Mouse (Mus musculus) heart, embryonic 16.5 days (tissue): ENCODE data around the gene Lrp1. TPM values are rescaled to one million over a fixed set of nuclear protein-coding genes. Genes with fewer than 3 reads are reported as not detected.

Experiments
- ATAC-seq: fragments of 200-750 bp; cut with Nextera tagmentation; replicated peaks from 2 replicates; pipeline ENCODE4 v1.8.0; 2017; ENCODE audit warnings: moderate number of reproducible peaks; ENCODE audit not compliant: insufficient read depth, low FRiP score; ENCODE audit errors: extremely low read depth
- H3K27ac ChIP-seq: fragments of 300-500 bp; sonication (generic); 2 replicates; pipeline ENCODE4 v1.5.1; 2014; ENCODE audit warnings: mild to moderate bottlenecking, low read length, control low read depth, moderate library complexity
- H3K27me3 ChIP-seq: fragments of 300-500 bp; sonication (generic); 2 replicates; pipeline ENCODE4 v1.6.1; 2014; ENCODE audit warnings: low read length, mixed read lengths; ENCODE audit not compliant: control insufficient read depth, insufficient read depth
- H3K36me3 ChIP-seq: fragments of 300-500 bp; sonication (generic); 2 replicates; pipeline ENCODE4 v1.6.1; 2014; ENCODE audit not compliant: control insufficient read depth, insufficient read depth
- H3K4me1 ChIP-seq: fragments of 300-500 bp; sonication (generic); 2 replicates; pipeline ENCODE4 v1.6.1; 2014; ENCODE audit warnings: low read length, mixed read lengths; ENCODE audit not compliant: control insufficient read depth, insufficient read depth
- H3K4me2 ChIP-seq: fragments of 300-500 bp; sonication (generic); 2 replicates; pipeline ENCODE4 v1.6.1; 2014; ENCODE audit warnings: low read depth, mild to moderate bottlenecking, control low read depth, low read length
- H3K4me3 ChIP-seq: fragments of 300-500 bp; sonication (generic); 2 replicates; pipeline ENCODE4 v1.5.1; 2014; ENCODE audit warnings: mild to moderate bottlenecking, control low read depth, low read length
- H3K9ac ChIP-seq: fragments of 300-500 bp; sonication (generic); 2 replicates; pipeline ENCODE4 v1.6.1; 2014; ENCODE audit warnings: low read length, control low read depth
- H3K9me3 ChIP-seq: fragments of 300-500 bp; sonication (generic); replicated peaks from 2 replicates; pipeline ENCODE4 v1.6.1; 2016; ENCODE audit warnings: low read length; ENCODE audit not compliant: control insufficient read depth
- WGBS: fragments of 180-500 bp; shearing (Covaris S2); extraction: QIAGEN DNeasy Blood & Tissue Kit; methylation state at CpG from one replicate; pipeline ENCODE4 v1.1.7; 2014; 5-methylcytosine and 5-hydroxymethylcytosine counted together
- polyA plus RNA-seq: library from polyadenylated mRNA; unstranded; fragments of >200 nt; fragmentation: Nextera tagmentation; extraction: Ambion mirVana; gene quantifications from 2 replicates; pipeline ENCODE4 v1.2.1, GENCODE M21; 2015

Gene Lrp1
- 33.4 and 34.4 TPM in 2 replicates for polyA plus RNA-seq

- 3% methylated on average over 30 of the region's 32 CpGs for WGBS
- H3K9me3 ChIP-seq, result no peaks in the 10 kb centered on the region; the same call in 1 of the 2 replicates
- no peaks in the 10 kb centered on the region for H3K36me3 ChIP-seq
- no peaks in the 10 kb centered on the region for H3K27me3 ChIP-seq
- peak within 1 kb of the TSS; percentile 62 for H3K4me3 ChIP-seq
- peak within 1 kb of the TSS; percentile 78 for H3K4me2 ChIP-seq
- ATAC-seq, result peak; percentile 24
- peaks cover 25% of the 10 kb centered on the region for H3K4me1 ChIP-seq
- peak within 1 kb of the TSS; percentile 82 for H3K27ac ChIP-seq
- H3K9ac ChIP-seq, result peak within 1 kb of the TSS; percentile 77
Measured at GRCm38 (mm10) chr10:127620406-127621190, at the start of gene Lrp1. TSS of gene Lrp1 (minus strand) at chr10:127621148.

- Histone ChIP-seq H3K9ac (no peak overlapping the region), H3K27me3 (no peaks in the 10 kb centered on the region), H3K27ac (no peak overlapping the region), H3K4me3 (no peak overlapping the region), H3K4me1 (peaks cover 27% of the 10 kb centered on the region), H3K36me3 (no peaks in the 10 kb centered on the region), H3K4me2 (no peak overlapping the region), H3K9me3 (no peaks in the 10 kb centered on the region)
- WGBS, result 72% methylated on average over 2 of the region's 2 CpGs
- ATAC-seq, result no peak
Measured at GRCm38 (mm10) chr10:127670185-127670584, 49.2 kb upstream of the Lrp1 start.

- no peaks in the 10 kb centered on the region for H3K9me3 ChIP-seq
- ATAC-seq, result no peak
- WGBS, result 9% methylated on average over 7 of the region's 7 CpGs
- H3K4me1 ChIP-seq, result peaks cover 35% of the 10 kb centered on the region
- H3K9ac ChIP-seq, result peak overlapping the region; percentile 58
- peak overlapping the region; percentile 82 for H3K4me3 ChIP-seq
- H3K36me3 ChIP-seq, result peaks cover 5% of the 10 kb centered on the region; the same call in 1 of the 2 replicates
- H3K4me2 ChIP-seq, result peak overlapping the region; percentile 90
- no peaks in the 10 kb centered on the region for H3K27me3 ChIP-seq
- H3K27ac ChIP-seq, result peak overlapping the region; percentile 99
Measured at GRCm38 (mm10) chr10:127669170-127669569, 48.2 kb upstream of the Lrp1 start.

DNA sequence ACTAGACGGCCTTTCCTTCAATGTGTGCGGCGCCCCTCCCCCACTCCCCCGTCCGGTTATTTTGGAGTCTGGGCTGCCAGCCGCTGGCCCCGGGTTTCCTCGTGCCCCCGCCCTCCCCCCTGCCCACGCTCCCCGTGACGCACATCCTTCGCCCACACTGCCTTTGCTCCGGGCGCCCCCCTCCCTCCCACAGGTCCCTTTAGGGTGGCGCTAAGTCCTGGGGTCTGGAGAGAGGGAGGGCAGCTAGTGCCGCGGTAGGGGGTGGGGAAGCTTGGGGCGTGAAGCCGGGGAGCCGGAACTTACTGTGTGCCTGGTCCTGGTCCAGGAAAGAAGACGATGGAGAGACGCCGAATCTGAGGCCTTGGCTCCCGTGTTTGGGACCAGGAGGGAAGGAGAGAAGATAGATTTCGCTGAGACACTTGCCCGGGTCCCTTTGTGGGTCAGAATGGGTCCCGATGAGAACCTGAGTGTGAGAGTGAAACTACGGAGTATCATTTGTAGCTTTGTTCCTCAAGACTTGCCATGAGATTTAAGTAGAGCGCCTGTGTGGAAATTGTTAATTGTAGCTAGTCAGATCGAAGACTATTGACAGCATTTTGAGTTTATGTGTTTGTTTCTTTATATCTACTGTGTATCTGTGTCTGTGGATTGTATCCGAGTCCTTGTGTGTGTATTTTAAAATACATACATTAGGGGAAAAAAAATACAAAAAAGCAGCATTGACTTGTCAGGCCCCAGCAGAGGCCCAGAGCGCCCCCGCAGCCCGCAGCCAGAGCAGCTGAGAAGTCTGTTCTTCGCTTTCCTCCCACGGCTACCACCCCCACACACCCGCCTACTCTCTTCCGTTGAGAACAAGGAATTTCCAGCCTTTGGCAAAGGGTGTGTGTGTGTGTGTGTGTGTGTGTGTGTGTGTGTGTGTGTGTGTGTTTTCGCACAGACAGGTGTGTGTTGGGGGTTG lies 47.4 kb upstream of the Lrp1 start, which contains the start of gene Nab2:
Gene Nab2, minus strand, starts transcription at position 476 of the 958 bp plus-strand sequence.
- Histone ChIP-seq H3K4me2 (peak within 1 kb of the TSS; percentile 90), H3K9me3 (no peaks in the 10 kb centered on the region), H3K27me3 (no peaks in the 10 kb centered on the region), H3K36me3 (peaks cover 5% of the 10 kb centered on the region; the same call in 1 of the 2 replicates), H3K4me1 (peaks cover 42% of the 10 kb centered on the region), H3K27ac (peak within 1 kb of the TSS; percentile 99), H3K4me3 (peak within 1 kb of the TSS; percentile 82), H3K9ac (peak within 1 kb of the TSS; percentile 93)
- WGBS, result 2% methylated on average over 39 of the region's 40 CpGs
- peak; percentile 60 for ATAC-seq

- WGBS, result 2% methylated on average over 34 of the region's 35 CpGs
- Histone ChIP-seq H3K4me3 (peak overlapping the region; percentile 82), H3K27me3 (no peaks in the 10 kb centered on the region), H3K27ac (peak overlapping the region; percentile 99), H3K9me3 (no peaks in the 10 kb centered on the region), H3K36me3 (peaks cover 5% of the 10 kb centered on the region; the same call in 1 of the 2 replicates), H3K4me1 (peaks cover 51% of the 10 kb centered on the region), H3K9ac (peak overlapping the region; percentile 93), H3K4me2 (peak overlapping the region; percentile 90)
- ATAC-seq, result peak; percentile 70
Measured at GRCm38 (mm10) chr10:127667269-127668092, 46.5 kb upstream of the Lrp1 start.

- peak; percentile 62 for ATAC-seq
- Histone ChIP-seq H3K27ac (peak within 1 kb of the TSS; percentile 99), H3K27me3 (no peaks in the 10 kb centered on the region), H3K36me3 (peaks cover 5% of the 10 kb centered on the region; the same call in 1 of the 2 replicates), H3K4me2 (peak within 1 kb of the TSS; percentile 90), H3K4me3 (peak within 1 kb of the TSS; percentile 82), H3K9ac (peak within 1 kb of the TSS; percentile 93), H3K4me1 (peaks cover 58% of the 10 kb centered on the region), H3K9me3 (no peaks in the 10 kb centered on the region)
- under 1% methylated on average over 73 of the region's 73 CpGs for WGBS
Measured at GRCm38 (mm10) chr10:127666501-127667268, 45.7 kb upstream of the Lrp1 start, which contains the start of gene Nemp1. TSS of gene Nemp1 (plus strand) at chr10:127666901.

DNA sequence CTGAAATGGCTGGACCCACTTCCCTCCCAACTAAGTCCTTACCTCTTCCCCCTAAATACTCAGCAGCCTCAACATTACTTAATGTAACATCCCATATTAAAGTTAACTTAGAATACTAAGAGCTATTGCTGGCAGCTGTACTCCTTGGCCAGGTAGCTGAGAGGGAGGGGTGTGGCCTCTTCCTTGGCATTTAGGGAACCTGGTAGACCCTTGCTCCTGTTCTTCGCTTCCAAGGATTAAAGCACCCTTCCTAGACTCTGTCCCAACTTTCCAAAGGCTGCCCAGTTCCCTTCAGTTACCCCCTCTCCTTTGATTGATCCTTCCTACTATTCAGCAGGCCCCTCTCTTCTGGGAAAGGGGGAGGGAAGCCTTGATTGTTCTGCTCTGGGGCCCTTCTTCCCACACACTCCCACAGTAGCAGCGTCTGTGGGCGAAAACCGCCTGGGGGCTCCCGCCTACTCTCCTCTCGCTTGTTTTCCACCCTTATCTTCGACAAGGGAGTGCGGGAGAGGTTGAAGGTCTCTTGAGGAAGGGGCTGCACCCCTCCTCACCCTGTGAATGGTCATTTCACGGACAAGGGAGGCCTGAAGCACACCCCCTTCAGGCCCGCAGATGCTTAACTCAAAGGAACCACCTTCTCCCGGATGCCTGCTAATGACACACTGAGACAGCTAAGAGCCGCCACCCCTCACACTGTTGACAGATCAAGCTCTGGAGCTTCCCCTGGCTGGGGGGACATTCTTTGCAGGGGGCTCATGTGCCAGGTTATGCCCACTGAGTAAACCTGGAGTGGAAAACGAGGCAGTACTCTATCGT lies 44.6 kb upstream of the Lrp1 start:
- Histone ChIP-seq H3K27ac (peak overlapping the region; percentile 99), H3K9ac (peak overlapping the region; percentile 93), H3K4me2 (peak overlapping the region; percentile 90), H3K36me3 (peaks cover 10% of the 10 kb centered on the region), H3K27me3 (no peaks in the 10 kb centered on the region), H3K4me3 (peak overlapping the region; percentile 82), H3K4me1 (peaks cover 67% of the 10 kb centered on the region), H3K9me3 (no peaks in the 10 kb centered on the region)
- no peak for ATAC-seq
- WGBS, result 8% methylated on average over 14 of the region's 14 CpGs
